Mouse (Mus musculus): ENCODE results near the gene Coro1b.

DNA sequence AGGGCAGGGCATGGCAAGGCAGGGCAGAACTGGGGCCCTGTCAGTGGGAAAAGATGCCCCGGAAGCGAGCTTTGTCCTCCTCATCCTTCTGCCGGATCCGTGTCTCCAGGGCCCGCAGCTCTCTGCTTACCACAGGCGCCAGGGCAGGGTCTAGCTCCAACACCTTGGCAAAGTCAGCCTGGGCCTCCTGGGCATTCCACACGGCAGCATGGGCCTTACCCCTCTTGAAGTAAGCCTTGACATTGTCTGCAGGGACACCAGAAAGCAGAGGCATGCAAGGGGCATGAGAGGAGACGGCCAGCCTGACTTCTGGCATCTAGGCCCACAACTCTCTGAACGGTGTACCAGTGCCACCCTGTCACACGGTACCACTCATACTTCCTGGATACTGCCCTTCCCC is 33.9 kb upstream of the Coro1b start:
- TF ChIP-seq EP300 (IDR thresholded peaks at IDR 0.05; ENCODE audit: insufficient read depth, low read depth, low read length) (no peak), CTCF (IDR thresholded peaks at IDR 0.05) (no peak), POLR2A (IDR thresholded peaks at IDR 0.05; ENCODE audit: insufficient read depth, low read depth, low read length) (no peak)

Data from heart, adult 2 months (tissue).